Mouse (Mus musculus): ENCODE measurements around the gene Dexi. TPM values are rescaled to one million over a fixed set of nuclear protein-coding genes. Genes with fewer than 3 reads are reported as not detected.

Gene Dexi
- polyA plus RNA-seq, 1 experiment = 33.1 TPM

DNA sequence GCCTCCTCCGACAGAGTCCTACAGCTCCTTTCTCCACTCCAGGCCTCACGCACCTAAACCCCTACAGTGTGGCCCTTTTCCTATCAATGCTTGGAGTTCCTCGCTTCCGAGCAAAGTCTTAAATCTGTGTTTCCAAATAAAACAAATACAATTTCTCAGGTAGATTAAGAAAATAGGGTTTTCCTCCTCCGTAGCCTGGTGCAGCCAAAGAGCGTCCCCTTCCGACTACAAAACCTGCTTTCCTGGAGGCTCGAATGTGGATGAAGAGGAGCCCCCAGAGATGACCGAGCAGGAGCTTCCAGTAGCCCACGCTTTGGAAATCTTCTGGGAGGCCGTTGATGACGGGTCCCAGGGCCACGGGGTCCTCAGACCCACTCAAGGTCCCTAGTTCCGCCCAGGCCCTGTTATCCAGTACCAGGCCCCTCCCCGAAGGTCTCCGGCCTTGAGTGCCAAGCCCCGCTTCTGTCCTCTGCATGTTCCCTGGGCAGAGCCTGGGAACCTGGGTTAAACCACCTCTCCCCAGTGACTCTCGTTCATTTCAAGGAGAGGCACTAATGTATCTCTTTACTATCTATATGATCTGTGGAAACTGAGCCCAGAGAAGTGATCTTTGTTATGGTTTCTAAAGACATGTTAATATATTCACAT lies 52.2 kb downstream of the Dexi start:
- no peak for TF ChIP-seq GATA1 (IDR thresholded peaks at IDR 0.05; ENCODE audit: low read length)

DNA sequence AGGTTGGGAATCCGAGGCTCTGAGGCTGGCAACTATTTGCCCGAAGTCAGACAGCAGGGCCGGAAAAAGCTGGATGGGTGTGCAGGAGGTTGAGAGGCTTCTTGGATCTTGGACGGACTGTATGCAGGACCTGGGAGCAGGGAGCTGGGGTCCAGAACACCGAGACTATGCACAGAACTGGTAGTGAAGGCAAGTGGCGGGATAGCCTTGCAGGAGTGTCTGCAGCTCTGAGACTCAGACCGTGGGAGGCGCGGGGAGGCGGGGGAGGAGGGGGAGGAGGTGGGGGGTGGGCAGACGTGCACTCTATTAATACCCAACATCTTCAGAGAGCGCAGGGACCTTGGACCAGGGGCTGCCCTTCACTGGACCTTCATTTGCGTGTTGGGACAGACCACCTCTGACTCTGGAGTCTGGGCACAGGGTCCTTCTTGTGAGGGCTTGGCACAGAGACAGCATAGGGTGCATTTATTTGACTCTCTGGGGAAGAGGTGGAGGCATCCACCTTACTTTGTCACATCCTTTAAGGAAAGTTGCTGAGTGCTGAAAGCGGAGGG lies 52.9 kb downstream of the Dexi start:
- TF ChIP-seq GATA1 (IDR thresholded peaks at IDR 0.05; ENCODE audit: low read length) = no peak

DNA sequence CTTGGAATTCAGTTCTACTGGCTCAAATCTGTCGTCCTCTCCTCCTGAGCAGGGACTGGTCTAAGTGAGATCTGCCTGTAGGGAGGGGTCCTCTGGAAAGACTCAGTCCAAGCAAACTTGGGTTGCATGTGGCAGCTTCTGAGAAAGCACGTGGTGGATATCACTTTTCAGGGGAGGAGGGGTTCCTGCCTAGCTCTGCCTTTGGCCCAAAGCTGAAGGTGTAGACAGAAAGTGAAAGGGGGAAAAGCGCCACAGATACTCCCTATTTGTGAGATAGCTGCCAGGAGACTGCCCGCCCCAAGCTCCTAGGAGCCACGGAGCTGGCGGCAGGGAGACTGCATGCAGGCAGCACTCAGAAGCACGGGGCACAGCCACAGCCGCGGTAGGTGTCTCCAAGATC lies 53.4 kb downstream of the Dexi start:
- TF ChIP-seq GATA1 (IDR thresholded peaks at IDR 0.05; ENCODE audit: low read length) = no peak

DNA sequence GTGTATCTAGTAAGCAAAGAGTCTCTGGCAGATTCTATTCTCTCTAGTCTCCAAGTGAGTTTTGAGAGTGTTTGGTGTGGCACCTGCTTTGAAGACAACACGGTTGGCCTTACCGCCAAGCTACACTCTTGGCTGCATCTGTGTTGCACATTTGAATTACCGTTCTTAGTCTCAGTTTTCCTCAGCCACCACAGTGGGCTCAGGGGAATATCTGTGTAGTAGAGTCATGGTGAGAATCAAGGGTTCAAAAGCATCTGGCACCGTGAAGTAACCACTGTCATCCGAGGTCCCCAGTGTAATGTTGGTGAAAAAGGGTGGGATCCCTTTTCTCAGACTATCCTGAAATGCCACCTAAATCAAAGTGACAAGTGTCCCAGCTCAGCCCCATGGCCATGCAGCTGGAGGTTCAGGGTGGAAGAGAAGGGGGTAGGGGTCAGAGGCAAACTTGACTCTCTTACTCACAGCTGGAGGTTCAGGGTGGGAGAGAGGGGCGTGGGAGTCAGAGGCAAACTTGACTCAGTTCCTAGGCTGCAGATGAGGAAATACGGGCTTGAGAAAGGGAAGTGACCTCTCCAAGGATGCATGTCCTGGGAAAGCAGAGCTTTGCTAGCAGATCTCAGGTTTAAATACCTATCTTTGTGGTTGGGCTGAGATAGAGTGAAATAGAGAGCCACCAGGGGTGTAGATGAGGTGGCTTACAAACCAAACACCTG lies 53.9 kb downstream of the Dexi start:
- no peak for TF ChIP-seq GATA1 (IDR thresholded peaks at IDR 0.05; ENCODE audit: low read length)

DNA sequence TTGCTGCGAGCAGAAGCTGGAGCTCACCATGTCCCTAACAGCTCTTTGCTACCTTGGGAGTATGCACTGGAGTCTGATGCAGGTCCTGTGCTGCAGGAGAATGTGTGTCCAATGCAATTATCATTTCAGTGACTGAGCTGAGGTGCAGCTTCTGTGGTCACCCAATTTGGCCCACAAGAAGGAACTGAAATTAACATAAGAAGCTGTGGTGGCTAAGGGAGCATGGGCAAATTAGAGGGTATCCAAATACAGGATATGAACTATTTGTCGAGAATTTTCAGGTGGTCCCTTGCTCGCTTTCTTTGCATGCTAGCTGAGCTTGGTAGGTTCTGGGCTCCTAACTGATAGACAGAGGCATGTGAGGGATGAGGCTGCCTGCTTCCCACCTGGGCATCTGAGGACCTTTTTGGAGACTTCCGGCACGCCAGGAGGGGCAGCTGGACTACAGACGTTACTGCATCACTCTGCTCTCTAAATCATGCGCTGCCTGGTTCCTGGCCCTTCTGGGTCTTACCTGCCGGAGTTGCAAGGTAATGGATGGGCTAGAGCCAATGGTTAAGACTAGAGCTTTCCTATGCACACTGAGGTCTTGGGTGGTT lies 54.9 kb downstream of the Dexi start:
- TF ChIP-seq GATA1 (IDR thresholded peaks at IDR 0.05; ENCODE audit: low read length) = no peak

DNA sequence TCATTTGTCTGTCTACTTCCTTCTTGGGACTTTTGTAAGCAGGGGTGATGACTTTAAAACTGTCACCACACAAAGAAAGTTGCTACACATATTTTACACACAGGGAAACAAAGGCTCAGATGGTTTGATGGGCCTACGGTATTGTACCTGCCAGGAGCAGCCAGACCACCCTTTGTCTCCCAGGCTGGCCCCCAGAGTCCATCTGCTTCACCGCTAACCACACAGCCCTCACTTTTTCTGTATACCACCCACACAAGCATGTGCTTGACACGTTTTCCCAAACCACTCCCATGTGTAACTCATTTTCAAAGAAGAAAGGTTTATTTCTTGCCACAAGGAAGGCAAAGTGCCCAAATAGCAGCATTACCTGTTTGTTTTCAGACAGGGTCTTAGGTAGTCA lies 55.9 kb downstream of the Dexi start:
- no peak for TF ChIP-seq GATA1 (IDR thresholded peaks at IDR 0.05; ENCODE audit: low read length)

DNA sequence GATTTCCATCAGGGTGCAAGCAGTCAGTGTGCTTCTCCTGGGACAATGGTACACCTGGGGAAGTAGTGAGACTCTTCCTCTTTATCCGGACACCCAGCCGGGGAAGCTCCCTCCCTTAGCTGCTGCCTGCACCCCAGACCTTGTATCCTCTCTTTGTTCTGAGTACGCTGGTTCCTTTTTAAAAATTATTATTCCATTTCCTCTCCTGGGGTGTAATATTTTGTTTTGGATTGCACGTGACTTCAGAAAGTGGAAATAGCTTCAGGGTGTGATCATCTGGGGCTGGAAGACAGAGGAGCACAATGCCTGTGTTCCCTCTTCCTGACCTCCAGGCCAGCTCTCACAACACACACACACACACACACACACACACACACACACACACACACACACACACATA lies 60.5 kb downstream of the Dexi start:
- TF ChIP-seq GATA1 (IDR thresholded peaks at IDR 0.05; ENCODE audit: low read length) = no peak

DNA sequence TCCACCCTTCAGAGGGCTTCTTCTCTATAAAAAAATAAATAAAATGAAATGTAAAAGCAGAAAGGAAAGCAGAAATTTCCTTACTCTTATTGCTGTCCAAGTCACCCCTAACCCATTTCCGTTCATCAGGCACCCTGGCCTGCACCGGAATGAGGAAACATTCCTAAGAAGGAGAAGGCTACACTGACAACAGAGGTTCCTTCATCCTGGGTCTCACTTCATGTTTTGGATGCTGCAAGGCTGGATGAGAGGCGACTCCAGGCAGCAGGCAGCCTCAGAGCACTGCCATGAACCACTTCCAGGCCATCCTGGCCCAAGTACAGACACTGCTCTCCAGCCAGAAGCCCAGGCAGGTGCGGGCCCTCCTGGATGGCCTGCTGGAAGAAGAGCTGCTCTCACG lies 63.0 kb downstream of the Dexi start, which contains the start of gene Ciita:
Ciita (plus strand) TSS at position 203 of the 400 bp plus-strand sequence.
- no peak for TF ChIP-seq GATA1 (IDR thresholded peaks at IDR 0.05; ENCODE audit: low read length)

DNA sequence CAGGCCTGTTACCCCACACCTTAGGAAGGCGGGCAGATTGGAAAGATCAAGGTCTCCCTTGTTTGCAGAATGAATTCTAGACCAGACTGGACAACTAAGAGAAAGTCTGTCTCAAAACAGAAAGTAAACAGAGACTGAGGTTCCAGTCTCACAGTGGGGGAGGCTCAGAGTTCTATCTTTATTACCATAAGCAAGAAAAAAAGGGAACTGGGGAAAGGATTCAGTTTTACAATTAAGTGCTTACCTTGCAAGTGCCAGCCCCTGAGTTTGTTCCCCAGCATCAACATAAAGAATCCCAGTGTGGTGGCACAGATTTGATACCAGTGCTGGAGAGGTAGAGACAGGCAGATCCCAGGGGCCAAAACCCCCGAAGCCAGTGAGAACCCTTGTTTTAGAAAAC lies 66.9 kb downstream of the Dexi start:
- TF ChIP-seq GATA1 (IDR thresholded peaks at IDR 0.05; ENCODE audit: low read length) = no peak

DNA sequence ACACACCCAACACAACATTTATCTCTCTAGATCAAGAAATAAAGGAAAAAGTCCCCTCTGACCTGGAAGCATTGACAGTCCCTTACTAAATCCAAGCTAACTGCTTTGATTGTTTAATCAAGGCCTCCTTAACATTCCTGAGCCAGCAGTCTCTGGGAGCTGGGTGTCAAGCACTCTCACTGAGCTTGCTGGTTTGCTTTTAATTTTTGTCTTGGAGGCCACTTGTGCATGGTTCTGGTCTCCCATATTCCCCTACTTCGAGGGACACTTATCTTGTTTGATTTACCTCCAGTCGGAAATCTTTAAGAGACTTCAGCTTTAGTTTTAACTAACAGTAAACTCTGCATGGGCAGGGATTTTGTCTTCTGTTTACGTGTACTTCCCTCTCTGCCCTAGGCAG lies 67.9 kb downstream of the Dexi start:
- TF ChIP-seq GATA1 (IDR thresholded peaks at IDR 0.05; ENCODE audit: low read length) = no peak

DNA sequence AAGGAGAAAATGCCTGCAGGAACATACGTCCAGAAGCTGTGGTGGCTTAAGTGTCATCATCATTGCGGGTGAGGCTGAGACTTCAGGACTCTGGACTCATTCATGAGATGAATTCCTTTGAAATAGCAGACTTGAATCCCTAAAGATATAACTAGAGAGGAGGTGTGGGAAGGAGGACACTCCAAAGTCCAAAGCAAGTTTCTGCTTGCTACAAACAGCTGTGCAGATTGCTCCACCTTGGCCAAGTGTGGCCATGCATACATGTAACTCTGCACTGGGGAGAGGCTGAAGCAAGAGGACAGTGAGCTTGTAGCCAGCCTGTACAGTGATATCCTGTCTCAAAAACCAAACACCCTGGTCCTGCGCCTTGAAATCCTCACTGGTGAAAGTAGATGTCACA lies 70.9 kb downstream of the Dexi start:
- TF ChIP-seq GATA1 (IDR thresholded peaks at IDR 0.05; ENCODE audit: low read length) = no peak

DNA sequence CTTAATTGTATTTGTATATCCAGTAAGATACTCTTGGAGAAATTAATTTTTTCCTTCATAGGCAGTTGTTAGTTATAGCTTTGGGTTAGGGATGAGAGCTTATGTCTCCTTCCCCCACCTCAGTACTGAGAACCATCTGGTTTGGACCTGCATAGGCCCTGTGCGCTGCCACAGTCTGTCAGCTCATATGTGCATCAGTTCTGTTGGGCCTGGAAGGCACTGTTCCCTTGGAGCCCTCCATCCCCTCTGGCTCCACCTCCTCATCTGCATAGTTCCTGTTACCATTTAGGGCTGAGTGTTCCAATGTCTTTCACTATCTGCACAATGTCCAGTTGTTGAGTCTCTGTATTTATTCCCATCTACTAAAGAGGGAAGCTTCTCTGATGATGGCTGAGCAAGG lies 74.7 kb downstream of the Dexi start:
- no peak for TF ChIP-seq GATA1 (IDR thresholded peaks at IDR 0.05; ENCODE audit: low read length)

DNA sequence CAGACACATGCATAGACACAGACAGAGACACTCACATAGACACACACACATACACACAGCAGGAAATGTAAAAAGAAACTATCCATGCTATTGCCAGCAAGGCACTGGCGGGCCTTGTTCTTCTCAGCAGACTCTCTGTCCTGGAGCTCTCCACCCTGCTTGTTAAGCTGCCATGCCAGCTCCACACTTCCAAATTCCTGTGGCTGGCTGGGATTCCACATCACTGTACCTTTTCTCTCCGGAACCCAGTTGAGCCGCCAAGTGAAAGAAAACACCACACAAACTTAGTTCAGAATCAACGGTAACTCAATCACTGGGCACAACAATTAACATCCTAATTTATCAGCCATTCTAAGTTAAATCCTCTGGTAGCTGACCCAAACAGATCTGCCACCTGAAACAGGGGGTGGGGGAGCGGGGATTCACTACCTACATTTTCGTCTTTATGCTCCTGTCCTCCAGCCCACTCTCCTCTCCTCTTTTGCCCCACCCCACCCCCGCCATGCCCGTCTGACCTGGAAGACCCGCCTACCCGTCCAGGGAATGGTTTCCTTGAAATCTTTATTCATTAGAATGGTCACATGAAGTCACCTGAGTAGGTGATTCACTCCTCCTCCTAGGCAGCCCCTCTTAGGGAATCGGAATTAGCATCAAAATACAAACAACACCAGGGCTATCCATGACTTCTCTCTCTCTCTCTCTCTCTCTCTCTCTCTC lies 75.3 kb downstream of the Dexi start:
- no peak for TF ChIP-seq GATA1 (IDR thresholded peaks at IDR 0.05; ENCODE audit: low read length)

DNA sequence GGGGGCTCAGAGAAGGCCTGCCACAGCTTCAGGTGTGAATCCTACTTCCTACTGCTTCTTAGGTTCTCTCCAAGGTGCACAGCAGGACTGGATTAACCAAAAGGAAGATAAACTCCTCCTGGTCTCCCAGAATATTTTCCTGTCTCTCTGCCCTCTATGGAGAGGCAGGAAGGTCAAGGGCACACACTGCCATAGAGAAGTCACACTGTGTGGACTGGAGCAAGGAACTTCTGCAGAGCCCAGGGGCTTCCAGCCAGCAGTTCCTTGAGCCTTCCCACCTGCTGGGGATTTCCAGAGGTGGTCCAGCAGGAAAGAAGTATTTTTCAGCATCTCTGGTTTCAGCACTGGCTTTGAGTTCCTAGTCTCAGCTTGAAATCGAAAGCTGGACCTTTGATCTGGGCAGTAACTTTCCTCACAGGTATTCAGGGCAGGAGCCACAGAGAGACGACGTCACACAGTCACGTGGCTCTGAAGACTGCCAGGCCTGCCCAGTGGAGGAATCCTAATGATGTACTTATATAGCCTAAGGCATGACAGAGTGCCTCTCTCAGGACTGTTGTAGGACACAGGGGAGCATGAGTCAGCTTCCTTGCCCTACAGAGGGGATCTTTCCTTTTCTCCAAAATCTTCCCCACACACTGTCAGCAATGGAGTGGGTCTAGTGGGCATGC lies 77.7 kb downstream of the Dexi start:
- no peak for TF ChIP-seq GATA1 (IDR thresholded peaks at IDR 0.05; ENCODE audit: low read length)

DNA sequence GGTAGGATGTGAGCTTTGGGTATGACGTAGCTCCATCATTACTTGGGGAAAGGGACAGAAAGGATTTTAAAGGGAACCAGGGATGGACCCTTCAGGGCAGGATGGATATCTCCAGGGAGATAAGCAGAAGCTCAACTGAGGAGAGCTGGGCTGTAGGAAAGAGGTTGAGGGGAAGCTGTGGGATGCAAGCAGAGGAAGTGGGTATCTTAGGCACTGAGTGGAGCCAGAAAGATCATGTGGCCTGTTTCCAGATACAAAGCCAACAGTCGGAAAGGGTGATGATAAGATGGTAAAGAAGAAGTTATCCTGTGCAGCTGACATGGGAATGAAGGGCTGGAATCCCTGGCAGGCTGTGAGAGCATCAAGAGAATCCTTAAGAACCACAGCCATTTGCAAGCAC lies 81.7 kb downstream of the Dexi start:
- TF ChIP-seq GATA1 (IDR thresholded peaks at IDR 0.05; ENCODE audit: low read length) = no peak

Measured in G1E-ER4 (cell line).